Mouse (Mus musculus) spleen, postnatal 4 days (tissue): ENCODE measurements at regions not wholly inside any gene's neighbourhood (a gene's known extent, or its start where the extent isn't known, plus 50 kb on each side); places are given as distances from the start of the nearest gene placed in this dataset.

Experiments
- DNase-seq, 2 experiments: peaks; one replicate each; pipeline ENCODE4 v3.0.0; 2022; ENCODE audit warnings: low spot score in 2 of 2

DNA sequence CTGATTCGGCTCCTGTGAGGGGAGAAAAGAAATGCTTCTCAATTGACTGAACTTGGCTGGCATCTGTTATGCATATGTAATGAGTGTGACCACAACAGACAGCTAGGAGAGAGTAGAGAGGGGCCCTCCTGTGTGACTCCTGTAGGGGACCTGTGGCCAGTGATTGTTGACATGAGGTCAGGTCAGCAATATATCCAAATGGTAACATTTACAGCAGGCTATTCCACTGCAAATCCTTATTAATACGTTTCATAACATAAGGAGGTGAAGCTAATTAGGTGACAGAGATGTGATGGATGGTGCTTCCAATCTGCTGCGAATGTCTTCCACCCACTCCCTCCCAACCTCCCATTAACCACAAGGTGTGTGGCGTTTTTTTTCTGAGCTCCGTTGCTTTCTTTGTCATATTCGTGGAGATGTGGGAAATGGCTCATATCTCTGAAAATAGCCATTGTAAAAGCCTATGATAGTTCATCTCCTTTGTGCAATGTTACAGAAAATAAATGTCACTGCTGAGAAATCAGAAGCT is 309.5 kb downstream of the Irx1 start:
- no peak for DNase-seq

DNA sequence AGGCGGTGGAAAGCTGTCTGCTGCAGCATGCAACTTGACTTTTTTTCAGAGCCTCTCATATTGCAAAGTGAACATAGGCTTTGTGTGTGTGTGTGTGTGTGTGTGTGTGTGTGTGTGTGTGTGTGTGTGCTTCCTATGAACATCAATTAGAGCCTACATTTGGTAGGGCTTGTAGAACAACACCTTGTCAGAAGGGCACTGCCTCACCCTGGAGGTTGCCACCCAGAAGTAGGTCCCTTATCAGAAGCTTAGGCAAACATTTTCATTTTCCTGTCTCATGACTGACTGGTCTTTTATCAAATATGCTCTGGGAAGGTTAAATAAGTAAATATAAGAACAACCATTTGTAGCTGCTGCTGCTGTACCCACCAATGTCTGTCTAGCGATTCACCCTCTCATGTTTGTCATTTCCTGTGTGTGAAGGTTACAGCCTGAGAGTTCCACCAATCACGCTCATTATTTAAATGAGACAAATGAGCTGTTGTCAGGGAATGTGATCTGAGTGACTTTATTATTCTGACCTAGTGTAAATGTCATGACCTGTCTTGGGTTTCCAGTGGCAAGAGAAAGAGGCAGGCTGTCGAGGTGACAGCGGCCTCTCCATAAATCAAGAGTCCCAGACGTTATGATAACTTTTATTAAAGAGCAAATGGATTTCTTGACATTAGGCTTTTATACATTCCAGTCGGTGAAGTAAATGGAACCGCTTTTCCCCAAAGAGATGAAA is 310.1 kb downstream of the Irx1 start:
- no peak for DNase-seq

DNA sequence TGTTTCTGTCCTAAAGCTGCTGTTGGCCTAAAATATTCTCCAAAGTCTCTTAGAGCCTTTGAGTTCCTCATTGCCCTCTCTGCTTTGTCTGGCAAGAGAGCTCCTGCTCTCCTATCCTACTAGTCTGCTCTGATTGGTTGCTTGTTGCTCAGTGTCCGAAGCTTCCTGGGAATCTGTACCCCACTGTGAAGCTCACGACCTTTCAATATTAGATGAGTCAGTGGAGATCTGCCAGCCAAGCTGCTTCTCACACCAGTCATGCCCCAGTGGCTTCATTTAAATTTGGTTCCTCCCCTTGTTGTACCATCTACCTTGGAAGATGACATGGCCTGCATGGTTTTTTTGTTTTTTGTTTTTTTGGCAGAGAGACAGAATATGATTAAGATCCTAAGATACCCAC is 313.6 kb downstream of the Irx1 start:
- DNase-seq = no peak

DNA sequence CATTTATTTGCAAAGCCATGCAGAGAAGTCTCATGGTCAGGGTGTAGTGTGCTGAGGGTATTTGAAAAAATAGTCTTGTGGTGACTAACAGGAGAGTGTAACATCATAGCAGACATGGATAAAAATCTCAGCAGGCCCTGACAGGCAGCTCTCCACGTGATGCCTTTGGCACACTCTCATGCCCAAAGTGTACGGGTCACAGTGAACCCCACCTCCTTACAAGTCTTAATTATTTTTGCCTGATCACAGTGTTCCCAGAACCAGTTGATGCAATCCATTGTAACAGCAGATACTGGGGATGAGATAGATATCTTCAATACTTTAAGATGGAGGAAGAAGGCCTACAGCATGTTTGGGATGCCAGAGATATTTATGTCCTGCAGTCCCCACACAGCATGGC is 314.5 kb downstream of the Irx1 start:
- DNase-seq = no peak

DNA sequence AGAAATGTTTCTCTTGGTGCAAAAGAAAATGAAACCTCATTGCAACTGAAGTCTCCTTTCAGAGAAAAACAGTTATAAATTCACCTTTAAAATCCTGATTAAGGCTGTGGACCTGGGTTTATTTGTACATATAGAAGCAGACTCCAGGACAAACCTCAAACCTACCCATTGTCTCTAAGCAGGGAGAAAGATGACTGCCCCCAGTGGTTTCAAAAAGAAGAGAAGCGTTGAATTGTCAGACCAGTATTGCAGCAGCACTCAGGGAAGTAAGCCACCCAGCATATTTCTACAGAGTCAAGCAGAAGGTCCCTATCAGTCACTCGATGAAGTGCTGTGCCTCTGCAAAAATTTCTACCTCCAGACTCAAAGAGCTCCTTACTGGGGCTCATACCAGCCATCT is 332.1 kb downstream of the Irx1 start:
- no peak for DNase-seq

DNA sequence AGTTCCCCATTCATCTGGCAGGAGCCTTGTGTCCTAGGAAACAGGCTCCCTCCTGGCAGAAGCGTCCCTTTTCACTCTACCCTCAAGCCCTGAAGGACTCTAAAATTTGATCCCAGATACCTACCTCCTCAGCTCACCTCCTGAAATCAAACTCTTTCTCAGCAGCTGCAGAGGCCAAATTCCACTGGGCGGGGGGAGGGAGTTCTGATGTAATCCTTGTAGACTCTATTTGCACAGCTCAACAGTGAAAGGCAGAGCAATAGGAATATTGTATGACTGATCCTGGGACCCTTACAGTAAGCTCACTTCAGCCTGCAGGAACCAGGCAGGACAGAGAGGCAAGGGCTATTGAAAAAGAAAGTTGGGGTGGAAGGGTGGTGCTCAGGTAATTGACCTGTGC is 346.3 kb downstream of the Irx1 start:
- no peak for DNase-seq

DNA sequence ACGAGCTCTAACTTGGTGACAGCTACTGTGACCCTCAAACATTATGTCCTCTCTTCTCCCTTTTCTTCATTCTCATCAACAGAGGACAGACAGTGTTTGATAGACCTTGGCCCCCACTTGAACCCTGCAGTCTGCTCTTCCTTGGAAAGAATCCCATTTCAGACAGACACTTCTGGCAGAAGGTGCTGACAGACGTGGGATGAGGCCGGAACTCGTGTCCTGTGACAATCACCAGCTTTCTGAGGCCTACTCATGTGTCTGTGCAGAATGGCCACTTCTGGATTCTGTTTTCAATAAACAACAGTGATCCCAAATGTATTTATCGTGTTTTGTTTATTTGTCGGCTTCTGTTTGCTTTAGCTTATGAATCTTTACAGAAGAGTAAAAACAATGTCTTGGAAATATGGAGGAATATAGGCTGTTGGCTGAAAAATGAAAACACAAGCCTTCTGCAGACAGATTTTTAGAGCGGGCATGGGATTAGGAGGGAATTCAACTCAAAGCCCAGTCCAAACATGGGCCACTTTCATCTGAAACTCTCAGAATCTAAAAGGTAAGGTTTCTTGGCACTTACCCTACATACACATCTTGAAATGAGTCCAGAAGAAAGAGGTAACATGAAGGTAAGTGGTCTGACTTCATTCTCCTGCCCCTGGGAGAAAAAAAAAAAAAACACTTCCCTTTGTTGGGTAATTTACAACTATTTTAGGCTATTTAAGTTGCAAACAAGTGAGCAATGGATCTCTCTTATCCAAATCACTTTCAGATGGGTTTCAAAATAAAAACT is 350.9 kb downstream of the Irx1 start:
- DNase-seq = no peak

DNA sequence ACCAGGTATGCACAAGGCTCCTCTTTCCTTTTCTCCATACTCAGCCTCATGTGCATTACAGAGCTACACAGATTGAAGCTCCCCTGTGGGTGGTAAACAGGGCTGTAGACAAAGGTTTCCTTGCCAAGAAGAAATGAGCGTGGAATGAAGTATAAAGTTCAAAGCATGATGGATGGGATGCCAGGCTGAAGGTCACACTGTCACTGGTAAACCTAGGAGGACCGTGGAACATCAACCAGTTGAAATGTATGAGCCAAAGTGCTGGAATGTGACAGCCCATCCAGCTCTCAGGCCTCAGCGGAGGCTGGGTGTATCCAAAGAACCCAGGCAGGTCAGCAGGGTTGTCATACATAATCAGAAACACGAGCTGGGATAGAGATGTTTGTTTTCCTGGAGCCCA is 381.0 kb downstream of the Irx1 start:
- no peak for DNase-seq

DNA sequence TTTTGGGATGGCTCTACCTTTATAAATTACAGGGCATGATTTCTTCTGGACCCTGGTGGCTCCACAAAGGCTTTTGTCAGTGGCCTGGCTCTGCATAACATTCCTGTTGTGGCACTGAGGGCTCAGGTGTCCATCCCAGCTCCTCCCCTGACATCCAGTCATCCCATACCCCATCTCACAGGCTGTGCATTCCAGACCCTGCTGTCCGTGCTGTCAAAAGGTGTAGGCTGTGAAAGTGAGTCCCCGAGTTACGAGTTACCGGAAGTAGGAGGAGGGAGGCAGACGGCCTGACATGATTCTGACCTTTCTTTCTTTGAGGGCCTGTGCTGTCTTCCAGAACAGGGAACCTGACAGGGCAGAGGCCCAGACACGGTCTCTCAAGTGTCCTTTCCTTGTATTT is 397.6 kb downstream of the Irx1 start:
- no peak for DNase-seq

DNA sequence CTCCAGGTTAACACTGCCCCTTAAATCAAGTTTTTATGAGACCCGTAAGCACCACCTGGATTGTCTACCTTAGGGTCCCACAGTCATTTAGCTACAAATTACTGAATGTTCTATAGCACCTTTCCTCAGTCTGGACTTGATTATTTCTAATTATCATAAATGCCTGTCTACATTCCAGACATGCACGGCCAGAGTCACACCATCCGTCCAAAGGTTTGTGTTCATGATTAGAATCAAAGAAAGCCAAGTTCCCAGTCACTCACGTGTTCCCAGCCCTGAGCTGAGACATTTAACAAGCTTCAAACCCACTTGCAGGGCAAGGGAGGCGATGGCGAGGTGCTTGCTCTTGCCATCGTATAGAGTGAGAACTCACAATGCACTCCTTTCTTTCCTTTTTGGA is 398.1 kb downstream of the Irx1 start:
- no peak for DNase-seq

DNA sequence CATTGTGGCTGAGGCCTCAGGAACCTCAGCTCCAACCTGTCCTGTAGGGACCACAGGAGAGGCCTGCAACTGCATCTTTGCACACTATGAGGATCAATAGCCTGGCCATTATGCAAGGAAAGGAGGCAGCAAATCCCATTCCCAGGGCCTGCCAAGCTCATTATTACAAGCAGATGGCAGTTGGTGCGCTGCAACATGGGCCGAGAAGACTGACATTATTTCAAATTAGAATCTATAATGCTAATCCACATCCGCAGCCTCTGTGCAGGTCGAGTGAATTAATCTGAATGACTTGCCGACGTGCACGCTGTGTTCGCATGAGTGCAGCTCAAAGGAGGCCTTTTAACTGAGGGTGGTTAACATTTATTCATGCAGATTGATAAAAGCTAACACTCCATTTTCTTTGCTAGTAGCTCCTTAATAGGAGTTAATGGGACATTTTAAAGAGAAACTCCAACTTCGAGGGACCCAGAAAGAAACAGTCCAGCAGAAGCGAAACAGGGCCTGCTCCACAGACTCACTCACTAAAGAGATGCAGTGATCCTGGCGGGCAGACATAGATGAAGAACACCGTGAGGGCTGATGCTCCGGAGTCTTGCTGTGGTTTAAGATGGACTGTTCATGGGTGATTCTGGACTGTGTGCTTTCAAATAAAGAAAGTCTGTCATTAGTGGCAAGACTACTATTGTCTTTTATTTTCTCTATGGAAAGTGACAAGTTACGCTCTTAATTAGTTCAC is 404.9 kb downstream of the Irx1 start:
- no peak for DNase-seq

DNA sequence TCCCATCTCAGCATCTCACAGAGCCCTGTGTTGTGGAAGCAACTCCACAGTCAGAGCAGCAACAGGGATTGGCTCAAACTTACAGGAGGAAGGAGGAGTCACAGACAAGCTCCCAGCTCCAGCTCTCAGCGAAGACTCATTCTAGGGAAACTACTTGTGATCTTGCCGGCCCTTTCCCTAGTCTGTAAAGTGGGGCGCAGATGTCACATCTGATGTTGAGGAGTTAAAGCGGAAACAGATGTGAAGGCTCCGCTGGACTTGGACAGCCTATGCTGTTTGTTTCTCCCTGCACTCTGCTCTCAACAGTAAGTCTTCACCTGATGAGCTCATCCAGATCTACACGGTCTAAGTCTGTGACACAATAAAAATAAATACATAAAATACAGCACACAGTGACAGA is 408.1 kb downstream of the Irx1 start:
- no peak for DNase-seq

DNA sequence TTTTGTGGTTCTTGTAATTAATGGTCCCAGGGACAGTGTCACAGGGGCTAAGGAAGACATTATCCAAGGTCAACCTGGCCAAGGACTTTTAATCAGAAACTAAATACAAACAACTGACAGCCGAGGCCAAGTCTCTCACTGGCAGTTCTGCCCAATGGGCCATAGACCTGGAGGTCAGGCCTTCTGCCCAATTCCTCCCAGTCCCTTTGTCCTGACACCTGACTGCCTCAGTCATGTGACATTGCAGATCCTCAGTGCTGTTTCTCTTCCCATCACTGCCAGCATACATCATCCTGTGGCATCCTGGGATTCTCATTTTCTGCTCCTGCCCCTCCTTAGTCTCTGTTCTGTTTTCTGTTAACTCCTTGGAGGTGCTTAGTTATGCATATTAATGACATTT is 413.4 kb downstream of the Irx1 start:
- DNase-seq = no peak

DNA sequence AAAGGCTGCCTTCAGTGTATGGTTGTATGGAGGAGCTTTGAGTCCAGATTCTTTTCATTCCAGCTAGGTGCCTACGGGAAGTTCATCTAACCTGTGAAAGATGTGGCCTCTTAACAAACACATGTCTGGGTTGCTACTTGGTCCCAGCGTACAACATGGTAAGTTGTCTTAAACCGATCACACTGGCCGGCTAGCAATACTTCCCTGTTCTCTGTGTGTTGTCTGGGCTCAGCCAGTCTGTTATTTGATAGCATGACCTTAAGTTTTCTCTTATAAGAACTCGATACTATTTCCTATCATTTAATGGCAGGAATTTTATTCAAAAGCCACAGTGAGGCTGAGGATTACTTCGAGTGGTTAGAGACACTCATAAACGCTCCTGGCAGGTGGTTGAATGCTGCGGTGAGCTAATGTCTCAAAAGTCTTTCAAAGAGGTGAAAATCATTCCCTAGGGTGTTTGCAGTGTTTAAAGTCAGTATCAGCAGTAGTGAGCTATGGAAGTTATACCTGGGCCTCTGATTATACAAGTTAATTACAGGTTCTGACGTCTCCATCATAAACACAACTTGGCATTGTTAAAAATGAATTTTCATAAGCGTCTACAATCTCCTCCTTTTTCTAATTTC is 414.2 kb downstream of the Irx1 start:
- no peak for DNase-seq

DNA sequence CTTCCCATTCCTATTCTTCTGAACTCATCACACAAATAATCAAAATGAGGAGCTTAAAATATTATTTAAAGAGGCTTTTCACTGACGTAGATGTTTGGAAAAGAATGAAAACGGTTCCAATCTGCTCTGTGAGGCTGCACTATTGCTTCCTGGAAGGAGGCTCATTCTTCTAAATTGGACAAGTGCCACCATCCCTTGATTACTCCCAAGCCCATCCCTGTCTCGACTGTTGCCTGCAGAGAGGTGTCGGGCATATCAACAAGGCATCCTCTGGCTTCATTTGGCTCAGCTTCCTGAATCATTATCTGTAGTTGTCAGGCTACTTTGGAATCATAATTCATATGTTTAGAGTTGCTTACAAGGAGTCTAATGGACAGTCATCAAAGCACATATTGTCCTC is 425.3 kb downstream of the Irx1 start:
- DNase-seq = no peak

DNA sequence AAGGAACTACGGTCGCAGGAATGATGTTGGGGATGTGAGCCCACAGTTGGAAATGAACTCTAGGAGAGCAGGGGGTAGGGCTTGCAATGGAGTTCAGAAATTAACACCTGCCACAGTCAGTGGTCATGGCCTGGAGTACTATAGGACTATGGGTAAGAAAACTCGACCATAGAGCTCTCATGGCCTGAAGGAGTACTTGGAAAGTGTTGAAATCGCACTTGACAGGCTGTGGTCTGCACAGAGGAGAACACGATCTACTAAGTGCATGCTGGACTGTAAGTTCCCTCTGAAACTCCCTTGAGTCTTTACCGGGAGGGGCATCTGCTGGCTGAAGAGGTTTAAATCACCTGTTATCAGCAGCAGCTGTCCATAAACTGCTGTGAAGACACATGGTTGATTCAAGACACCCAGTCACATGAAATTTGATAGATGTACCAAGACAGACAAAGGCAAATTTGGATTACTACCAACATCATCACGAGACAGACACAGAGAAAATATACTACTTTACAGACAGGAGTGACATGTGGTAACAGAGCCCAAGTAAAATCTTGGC is 430.6 kb downstream of the Irx1 start:
- no peak for DNase-seq

DNA sequence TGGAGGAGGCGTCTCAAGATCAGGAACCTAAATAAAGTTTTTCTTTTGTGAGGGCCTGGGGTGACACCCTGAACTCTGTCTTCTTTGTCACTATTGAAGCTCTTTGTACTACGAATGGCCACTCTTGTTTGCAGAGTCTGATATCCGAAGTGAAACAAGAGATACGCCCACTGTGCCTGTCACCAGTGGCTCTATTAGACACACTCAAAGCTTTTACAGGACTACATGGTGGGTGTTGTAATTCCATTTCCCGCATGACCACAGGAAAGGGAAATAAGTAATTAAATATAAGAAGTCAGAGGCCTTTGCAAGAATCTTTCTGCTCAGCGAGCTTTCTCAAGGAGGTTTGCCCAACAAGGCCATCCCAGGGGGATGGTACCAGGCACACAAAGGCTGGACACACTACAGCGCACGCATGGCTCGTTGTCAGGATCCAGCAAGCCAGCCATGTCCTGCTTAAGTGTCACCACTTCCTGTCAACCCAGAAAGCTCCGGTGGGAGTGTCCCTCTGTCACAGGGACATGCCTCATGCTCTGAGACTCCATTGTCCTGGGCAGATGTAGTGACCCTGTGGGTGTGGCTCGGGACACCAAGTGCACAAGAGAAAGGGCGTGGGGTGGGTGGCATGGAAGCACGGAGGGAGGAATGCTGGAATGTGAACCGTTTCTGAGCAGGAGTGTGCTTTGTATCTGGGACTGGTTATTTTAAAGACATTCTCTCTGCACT is 434.0 kb downstream of the Irx1 start:
- no peak for DNase-seq

DNA sequence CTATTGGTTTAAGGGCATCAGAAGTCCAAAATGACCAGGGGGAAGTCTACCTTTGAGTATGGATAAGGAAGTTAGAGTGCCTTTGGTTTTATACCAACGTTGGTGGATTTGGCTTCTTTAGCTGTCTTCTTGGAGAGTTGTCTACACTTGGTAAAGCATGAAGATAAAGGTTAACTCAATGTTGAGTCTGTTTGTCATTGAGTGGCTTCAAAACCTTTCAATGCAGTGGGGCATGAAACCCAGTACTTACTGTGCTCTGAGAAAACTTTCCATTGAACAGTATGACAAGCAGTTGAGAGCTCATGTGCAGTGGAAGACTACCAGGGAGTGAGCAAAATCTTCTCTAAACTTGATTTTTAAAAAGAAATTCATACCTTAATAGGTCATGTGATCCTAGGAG is 445.7 kb downstream of the Irx1 start:
- DNase-seq = no peak

DNA sequence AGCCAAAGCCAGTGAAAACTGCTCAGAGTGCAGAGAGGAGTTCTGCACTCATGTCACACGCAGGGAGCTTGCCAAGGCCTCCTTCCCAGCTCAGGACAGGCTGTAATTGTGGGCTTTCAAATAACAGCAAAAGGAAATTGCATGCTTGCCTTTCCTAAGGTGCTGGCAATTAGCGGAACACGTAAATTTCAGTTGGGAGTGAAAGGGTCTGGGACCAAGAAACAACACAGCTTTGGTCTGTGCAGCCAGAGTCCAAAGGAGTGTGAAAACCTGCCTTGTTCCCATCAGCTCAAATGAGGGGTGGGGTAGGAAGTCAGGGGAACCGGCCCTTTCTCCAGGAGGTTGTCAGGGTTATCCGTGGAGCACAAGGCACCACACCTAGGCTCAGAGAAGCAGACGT is 450.3 kb downstream of the Irx1 start:
- no peak for DNase-seq

DNA sequence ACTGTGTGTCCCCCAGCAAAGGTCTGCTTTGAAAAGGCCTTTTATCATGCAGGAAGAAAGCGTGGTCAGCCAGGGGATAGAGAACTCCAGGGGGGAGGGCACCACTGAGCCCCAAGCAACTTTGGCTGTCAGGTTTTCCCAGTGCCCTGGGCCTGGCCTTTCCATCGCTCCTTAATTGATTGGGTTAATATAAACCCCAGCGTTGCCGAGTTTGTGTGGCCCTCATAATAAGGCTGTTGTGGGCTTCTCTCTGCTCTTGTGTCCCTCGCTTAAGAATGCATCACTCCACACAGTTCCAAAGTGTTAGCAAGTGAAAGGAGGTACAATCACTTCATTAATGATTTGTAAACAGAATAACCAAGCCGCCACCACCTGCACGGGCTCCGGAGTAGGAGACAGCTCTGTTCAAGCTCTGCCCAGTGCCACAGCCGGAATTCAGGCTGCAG is 455.5 kb downstream of the Irx1 start:
- DNase-seq = no peak

DNA sequence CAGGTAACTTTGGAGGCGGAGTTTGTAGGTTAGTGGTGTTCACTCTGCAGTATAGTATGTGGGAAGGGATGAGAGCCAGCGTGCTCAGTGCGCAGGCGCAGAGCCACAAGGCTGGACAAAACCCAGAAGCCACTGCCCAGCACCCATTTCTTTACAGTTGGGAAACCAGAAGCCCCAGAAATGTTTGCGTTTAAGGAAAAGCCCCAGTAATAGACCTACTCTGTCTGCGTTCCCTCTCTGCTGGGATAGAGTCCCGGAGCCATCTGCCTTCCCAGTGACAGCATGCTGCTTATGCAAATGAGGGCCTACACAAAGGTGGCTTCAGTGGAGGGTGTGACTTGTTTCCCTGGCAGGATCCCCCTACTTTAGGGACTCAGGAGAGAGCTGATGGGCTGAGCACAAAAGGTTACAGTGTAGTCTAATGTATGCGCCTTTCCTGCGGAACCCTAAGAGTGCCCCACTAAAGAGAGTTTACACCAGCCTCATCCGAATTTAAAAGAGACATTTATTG is 456.0 kb downstream of the Irx1 start:
- DNase-seq = no peak
